Mouse (Mus musculus): Measurements from ENCODE around the gene Rit1.
"Not testable (repeated sequence)": the region's sequence is repeated elsewhere in the genome, so short reads cannot be mapped to it uniquely, and the experiment has no call there.

The Rit1 gene

DNA sequence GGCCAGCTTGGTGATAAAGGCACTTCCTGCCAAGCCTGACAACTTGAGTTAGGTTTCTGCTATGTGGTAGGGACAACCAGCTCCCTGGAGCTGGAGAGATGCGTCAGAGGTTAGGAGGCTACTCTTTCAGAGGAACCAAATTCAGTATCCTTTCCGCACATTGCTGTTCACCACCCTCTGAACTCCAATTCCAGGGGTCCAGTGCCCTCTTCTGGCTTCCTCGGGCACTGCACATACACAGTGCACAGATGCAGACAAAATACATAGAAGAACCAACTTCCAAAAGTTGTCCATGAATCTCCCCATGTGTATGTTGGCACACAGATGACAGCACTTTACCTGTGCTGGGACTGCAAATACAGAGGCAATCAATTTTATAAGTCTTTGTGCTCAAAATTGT, 22.0 kb downstream of the Rit1 start:
- peak; percentile 58 for DNase-seq (ENCODE audit: low read depth)

- no peak for DNase-seq (ENCODE audit: low read depth)
Measured at GRCm38 (mm10) chr3:88740147-88740546, 23.5 kb downstream of the Rit1 start.

DNA sequence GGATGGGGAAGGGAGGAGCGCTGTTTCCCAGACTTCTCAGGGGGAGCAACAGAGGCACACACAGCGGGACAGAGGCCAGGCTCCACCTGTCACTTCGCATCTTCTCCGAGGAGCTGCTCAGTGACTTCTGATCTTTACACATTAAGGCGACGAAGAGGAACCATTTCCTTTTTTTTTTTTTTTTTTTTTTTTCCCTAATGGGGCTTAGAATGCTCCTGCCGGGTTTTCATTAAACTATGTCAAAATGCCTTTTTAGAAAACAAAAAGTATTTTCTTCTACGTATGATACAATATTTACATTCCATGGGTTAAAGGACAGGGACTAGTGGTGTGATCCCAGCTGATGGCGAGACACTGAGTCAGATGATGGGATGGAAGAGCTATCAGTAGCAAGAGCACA, 28.9 kb downstream of the Rit1 start:
- DNase-seq (ENCODE audit: low read depth): no peak

DNA sequence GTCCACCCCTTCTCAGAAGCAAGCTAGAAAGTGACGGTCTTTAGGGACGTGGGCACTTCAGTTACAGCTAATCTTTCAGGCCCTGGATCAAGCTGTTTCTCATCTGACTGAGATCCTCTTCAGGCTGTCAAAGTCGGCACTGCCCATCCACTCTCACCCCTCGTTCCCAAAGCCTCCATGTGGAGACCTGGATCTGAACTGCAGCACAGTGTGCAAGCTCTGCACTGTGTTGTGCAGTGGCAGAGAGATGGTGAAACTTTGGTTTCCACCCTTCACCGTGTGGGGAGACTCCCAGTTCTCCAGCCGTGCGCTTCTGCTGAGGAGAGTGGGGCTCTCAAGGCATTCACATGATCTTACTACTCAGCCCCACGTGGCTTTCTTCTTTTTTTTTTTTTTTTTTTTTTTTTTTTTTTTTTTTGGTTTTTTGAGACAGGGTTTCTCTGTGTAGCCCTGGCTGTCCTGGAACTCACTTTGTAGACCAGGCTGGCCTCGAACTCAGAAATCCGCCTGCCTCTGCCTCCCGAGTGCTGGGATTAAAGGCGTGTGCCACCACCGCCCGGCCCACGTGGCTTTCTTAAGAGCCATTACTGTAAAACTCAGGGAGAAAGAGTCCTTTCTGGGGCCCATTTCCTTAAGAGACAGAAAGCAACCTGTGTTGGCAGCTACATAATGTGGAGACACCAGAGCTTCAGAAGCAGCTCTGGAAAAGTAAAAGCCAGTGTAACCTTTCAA, 29.7 kb downstream of the Rit1 start:
- no peak for DNase-seq (ENCODE audit: low read depth)

- DNase-seq (ENCODE audit: low read depth): peak; percentile 67
Measured at GRCm38 (mm10) chr3:88746871-88747231, 30.2 kb downstream of the Rit1 start.

DNA sequence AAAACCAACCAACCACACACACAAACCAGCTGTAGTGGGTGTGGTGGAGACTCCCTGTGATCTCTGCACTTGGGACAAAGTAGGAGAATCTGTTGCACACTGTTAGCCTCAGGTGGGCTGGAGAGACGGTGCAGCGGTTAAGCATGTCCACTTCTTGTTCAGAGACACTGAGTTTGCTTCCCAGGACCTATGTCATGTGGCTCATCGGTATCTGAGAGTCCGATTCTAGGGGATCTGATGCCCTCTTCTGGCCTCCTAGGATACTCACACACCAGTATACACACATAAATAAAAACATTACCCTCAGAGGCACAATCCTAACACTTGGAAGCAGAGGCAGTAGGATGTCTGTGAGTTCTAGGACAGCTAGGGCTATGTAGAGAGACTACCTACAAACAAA, 37.6 kb downstream of the Rit1 start:
- DNase-seq (ENCODE audit: low read depth): no peak

GRCm38 (mm10) chr3:88755541-88755940, 38.9 kb downstream of the Rit1 start:
- no peak for DNase-seq (ENCODE audit: low read depth)

GRCm38 (mm10) chr3:88756276-88756675, 39.6 kb downstream of the Rit1 start:
- DNase-seq (ENCODE audit: low read depth): no peak

- DNase-seq (ENCODE audit: low read depth): no peak
Measured at GRCm38 (mm10) chr3:88758045-88758500, 41.4 kb downstream of the Rit1 start.

DNA sequence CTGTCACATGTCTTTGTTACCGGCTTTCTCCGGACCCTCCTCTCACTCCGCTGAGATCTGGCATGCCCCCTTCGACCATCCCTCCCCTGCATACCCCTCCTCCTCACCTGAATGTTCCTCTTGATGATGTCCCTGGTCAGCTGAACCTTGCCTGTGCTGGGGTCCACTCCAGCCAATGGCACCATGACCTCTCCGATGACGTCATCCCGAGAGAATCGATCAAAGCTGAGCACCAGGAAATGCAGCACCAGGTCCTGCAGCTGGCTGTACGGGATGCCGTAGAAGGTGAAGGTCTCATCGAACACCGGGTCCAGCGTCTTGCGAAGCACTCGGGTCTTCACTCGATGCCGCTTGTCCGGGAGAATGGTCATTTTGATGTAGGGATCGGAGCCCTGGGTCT, 45.0 kb downstream of the Rit1 start:
- no peak for DNase-seq (ENCODE audit: low read depth)

DNA sequence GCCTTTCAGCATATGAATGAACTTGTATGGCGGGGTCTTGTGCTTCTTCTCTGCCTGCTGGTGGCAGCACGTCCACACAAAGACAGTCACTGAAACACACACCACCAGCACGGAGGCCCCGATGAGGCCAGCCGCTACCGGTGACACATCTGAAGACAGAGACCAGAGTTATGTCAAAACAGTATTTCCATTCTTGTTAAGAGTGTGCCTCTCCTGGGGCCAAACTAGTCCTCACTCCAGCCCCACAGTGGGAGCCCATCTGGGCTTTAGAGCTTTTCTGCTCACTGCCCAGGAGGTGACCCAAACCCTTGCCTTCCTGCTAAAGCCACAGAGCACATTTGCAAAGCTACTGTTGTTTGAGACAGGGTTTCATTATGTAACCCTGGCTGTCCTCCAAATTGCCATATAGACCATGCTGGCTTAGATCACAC, 45.8 kb downstream of the Rit1 start:
- DNase-seq (ENCODE audit: low read depth): no peak

- DNase-seq (ENCODE audit: low read depth): not testable (repeated sequence)
Measured at GRCm38 (mm10) chr3:88771189-88771940, 54.7 kb downstream of the Rit1 start.

DNA sequence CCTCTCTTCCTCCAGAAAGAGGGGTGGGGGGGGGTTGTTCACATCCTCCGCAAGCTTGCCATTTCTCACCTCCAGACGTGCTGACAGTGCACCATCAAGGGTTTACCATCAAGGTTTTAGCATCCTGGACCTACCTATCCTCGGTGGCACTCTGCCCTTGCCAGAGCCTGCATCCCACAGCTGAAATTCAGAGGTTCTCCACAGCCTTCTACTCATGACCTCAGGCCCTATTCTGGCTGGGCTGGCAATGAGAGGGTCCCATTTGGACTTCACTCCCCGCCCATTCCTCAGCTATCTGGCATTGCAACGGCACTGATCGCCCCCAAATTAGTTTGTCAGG, 55.3 kb downstream of the Rit1 start:
- not testable (repeated sequence) for DNase-seq (ENCODE audit: low read depth)

- peak; percentile 63 for DNase-seq (ENCODE audit: low read depth)
Measured at GRCm38 (mm10) chr3:88772399-88772798, 55.8 kb downstream of the Rit1 start.

- not testable (repeated sequence) for DNase-seq (ENCODE audit: low read depth)
Measured at GRCm38 (mm10) chr3:88773163-88773562, 56.5 kb downstream of the Rit1 start.

DNA sequence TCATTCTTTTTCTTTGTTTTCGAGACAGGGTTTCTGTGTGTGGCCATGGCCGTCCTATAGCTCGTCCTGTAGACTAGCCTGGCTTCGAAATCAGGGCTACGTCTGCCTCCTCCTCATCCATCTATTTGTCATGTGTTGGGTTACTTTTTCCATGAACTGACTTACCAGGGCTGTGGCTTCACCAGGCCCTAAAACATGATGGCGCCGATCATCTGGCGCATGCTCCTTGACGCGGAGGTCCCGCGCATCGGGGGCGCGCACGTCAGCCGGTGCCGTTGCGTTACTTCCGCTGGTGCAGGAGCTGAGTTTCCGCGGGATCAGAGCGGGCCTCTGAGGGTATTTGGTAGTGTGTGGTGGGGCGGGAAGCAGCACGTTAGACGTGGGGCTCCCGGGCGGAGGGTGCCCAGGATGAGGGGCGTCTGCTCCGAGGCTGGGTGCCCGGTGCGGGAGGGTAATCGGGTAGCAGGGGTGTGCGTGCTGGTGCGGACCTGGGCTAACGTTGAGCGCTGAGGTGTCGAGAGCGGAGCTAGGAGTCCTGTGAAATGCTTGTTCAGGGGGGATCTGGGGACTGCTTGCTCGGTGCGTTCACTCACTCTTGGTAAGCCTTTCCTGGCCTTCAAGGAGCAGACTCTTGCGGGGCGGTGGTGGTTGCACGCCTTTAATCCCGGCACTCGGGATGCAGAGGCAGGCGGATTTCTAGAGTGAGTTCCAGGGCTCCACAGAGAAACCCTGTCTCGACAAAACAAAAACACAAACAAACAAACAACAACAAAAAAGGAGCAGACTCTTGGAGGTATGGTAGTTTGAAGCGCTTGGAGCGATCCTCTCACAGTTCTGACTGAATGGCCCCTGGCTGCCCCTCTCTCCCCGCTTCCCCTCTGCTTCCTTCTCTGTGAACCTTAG, 58.6 kb downstream of the Rit1 start, which contains the start of gene Syt11:
TSS of gene Syt11 (minus strand) at position 226 of the 903 bp plus-strand sequence.
- peak; percentile 24 for DNase-seq (ENCODE audit: low read depth)
